Mouse (Mus musculus) hindbrain, embryonic 10.5 days (tissue): ENCODE data around the gene Zfp811. TPM values are rescaled to one million over a fixed set of nuclear protein-coding genes. Genes with fewer than 3 reads are reported as not detected.
A peak's percentile ranks its signal among the peaks of the same experiment; 100 is the strongest.

Experiments
- DNase-seq: peaks from one replicate; pipeline ENCODE4 v3.0.0-alpha.2; 2017; ENCODE audit warnings: low spot score
- H3K27ac ChIP-seq: fragments of 300-500 bp; sonication (generic); 2 replicates; pipeline ENCODE4 v1.5.1; 2016; ENCODE audit warnings: mild to moderate bottlenecking, moderate library complexity
- H3K27me3 ChIP-seq: fragments of 300-500 bp; sonication (generic); 2 replicates; pipeline ENCODE4 v1.6.1; 2016; ENCODE audit warnings: mild to moderate bottlenecking; ENCODE audit not compliant: poor library complexity, insufficient read depth, severe bottlenecking
- H3K36me3 ChIP-seq: fragments of 300-500 bp; sonication (generic); 2 replicates; pipeline ENCODE4 v1.6.1; 2016; ENCODE audit warnings: mild to moderate bottlenecking, moderate library complexity
- H3K4me1 ChIP-seq: fragments of 300-500 bp; sonication (generic); replicated peaks from 2 replicates; pipeline ENCODE4 v1.6.1; 2016; ENCODE audit warnings: mild to moderate bottlenecking
- H3K4me3 ChIP-seq: fragments of 300-500 bp; sonication (generic); 2 replicates; pipeline ENCODE4 v1.5.1; 2016; ENCODE audit warnings: mild to moderate bottlenecking, moderate library complexity
- H3K9me3 ChIP-seq: fragments of 300-500 bp; sonication (generic); 2 replicates; pipeline ENCODE4 v1.6.1; 2016; ENCODE audit warnings: mild to moderate bottlenecking, moderate library complexity
- WGBS: fragments of 180-500 bp; shearing (Covaris S2); methylation state at CpG from one replicate; pipeline ENCODE4 v1.1.7; 2016; 5-methylcytosine and 5-hydroxymethylcytosine counted together
- polyA plus RNA-seq: library from polyadenylated mRNA; unstranded; fragments of >200 nt; fragmentation: Nextera tagmentation; extraction: Ambion mirVana; gene quantifications from 2 replicates; pipeline ENCODE4 v1.2.1, GENCODE M21; 2016

Gene Zfp811
- polyA plus RNA-seq, 1 experiment from 2014 or later: 33.1 TPM

- H3K4me3 ChIP-seq: peak overlapping the region; percentile 99
- WGBS: 73% methylated on average over 8 of the region's 8 CpGs
- H3K27me3 ChIP-seq: no peaks in the 10 kb centered on the region
- peaks cover 34% of the 10 kb centered on the region for H3K36me3 ChIP-seq
- no peak for DNase-seq
- H3K27ac ChIP-seq: peak overlapping the region; percentile 95; the same call in 1 of the 2 replicates
- H3K9me3 ChIP-seq: no peaks in the 10 kb centered on the region
- peaks cover 23% of the 10 kb centered on the region for H3K4me1 ChIP-seq
These were observed 20.5 kb downstream of the Zfp811 start for GRCm38 (mm10) chr17:32789244-32789643.

- 10% methylated on average over 9 of the region's 9 CpGs for WGBS
- peak overlapping the region; percentile 99 for H3K4me3 ChIP-seq
- no peak for DNase-seq
- H3K27me3 ChIP-seq: no peaks in the 10 kb centered on the region
- H3K9me3 ChIP-seq: peaks cover 4% of the 10 kb centered on the region; the same call in 1 of the 2 replicates
- H3K36me3 ChIP-seq: peaks cover 34% of the 10 kb centered on the region
- peak overlapping the region; percentile 95 for H3K27ac ChIP-seq
- peaks cover 23% of the 10 kb centered on the region for H3K4me1 ChIP-seq
These were observed 21.2 kb downstream of the Zfp811 start for GRCm38 (mm10) chr17:32788576-32788975.

GRCm38 (mm10) chr17:32788094-32788559 lies 21.6 kb downstream of the Zfp811 start, which contains the start of gene Zfp871:
Gene Zfp871, minus strand, starts transcription at chr17:32788287.
- Histone ChIP-seq H3K27me3 (no peaks in the 10 kb centered on the region), H3K27ac (peak within 1 kb of the TSS; percentile 95), H3K36me3 (peaks cover 35% of the 10 kb centered on the region), H3K4me1 (peaks cover 23% of the 10 kb centered on the region), H3K4me3 (peak within 1 kb of the TSS; percentile 99), H3K9me3 (peaks cover 8% of the 10 kb centered on the region; the same call in 1 of the 2 replicates)
- DNase-seq: peak; percentile 86
- under 1% methylated on average over 22 of the region's 22 CpGs for WGBS

GRCm38 (mm10) chr17:32787436-32788093 lies 22.2 kb downstream of the Zfp811 start:
- peak overlapping the region; percentile 99 for H3K4me3 ChIP-seq
- H3K36me3 ChIP-seq: peaks cover 41% of the 10 kb centered on the region
- peaks cover 23% of the 10 kb centered on the region for H3K4me1 ChIP-seq
- peaks cover 8% of the 10 kb centered on the region; the same call in 1 of the 2 replicates for H3K9me3 ChIP-seq
- H3K27me3 ChIP-seq: no peaks in the 10 kb centered on the region
- no peak for DNase-seq
- WGBS: under 1% methylated on average over 31 of the region's 31 CpGs
- peak overlapping the region; percentile 95 for H3K27ac ChIP-seq

GRCm38 (mm10) chr17:32786944-32787343 lies 22.8 kb downstream of the Zfp811 start:
- Histone ChIP-seq H3K27me3 (no peaks in the 10 kb centered on the region), H3K36me3 (peaks cover 47% of the 10 kb centered on the region), H3K4me1 (peaks cover 23% of the 10 kb centered on the region), H3K9me3 (peaks cover 8% of the 10 kb centered on the region; the same call in 1 of the 2 replicates), H3K27ac (no peak overlapping the region), H3K4me3 (peak overlapping the region; percentile 99)
- 78% methylated on average over 6 of the region's 6 CpGs for WGBS
- no peak for DNase-seq

- H3K4me3 ChIP-seq: peak overlapping the region; percentile 7; the same call in 1 of the 2 replicates
- peaks cover 23% of the 10 kb centered on the region for H3K4me1 ChIP-seq
- DNase-seq: no peak
- peaks cover 8% of the 10 kb centered on the region; the same call in 1 of the 2 replicates for H3K9me3 ChIP-seq
- H3K27me3 ChIP-seq: no peaks in the 10 kb centered on the region
- WGBS: 90% methylated on average over 3 of the region's 3 CpGs
- H3K27ac ChIP-seq: no peak overlapping the region
- H3K36me3 ChIP-seq: peaks cover 59% of the 10 kb centered on the region
These were observed 24.1 kb downstream of the Zfp811 start for GRCm38 (mm10) chr17:32785656-32786055.

GRCm38 (mm10) chr17:32777564-32777963 lies 32.2 kb downstream of the Zfp811 start:
- H3K4me1 ChIP-seq: no peaks in the 10 kb centered on the region
- no peak overlapping the region for H3K4me3 ChIP-seq
- H3K9me3 ChIP-seq: no peaks in the 10 kb centered on the region
- WGBS: 97% methylated on average over 3 of the region's 3 CpGs
- no peak overlapping the region for H3K27ac ChIP-seq
- no peaks in the 10 kb centered on the region for H3K27me3 ChIP-seq
- DNase-seq: no peak
- peaks cover 99% of the 10 kb centered on the region for H3K36me3 ChIP-seq

- peaks cover 100% of the 10 kb centered on the region for H3K36me3 ChIP-seq
These were observed 38.5 kb downstream of the Zfp811 start for GRCm38 (mm10) chr17:32771213-32771612.

GRCm38 (mm10) chr17:32766422-32766821 lies 43.3 kb downstream of the Zfp811 start:
- peaks cover 45% of the 10 kb centered on the region for H3K9me3 ChIP-seq
- H3K4me1 ChIP-seq: no peaks in the 10 kb centered on the region
- WGBS: 98% methylated on average over 2 of the region's 2 CpGs
- H3K27me3 ChIP-seq: no peaks in the 10 kb centered on the region
- DNase-seq: no peak
- no peak overlapping the region for H3K27ac ChIP-seq
- H3K36me3 ChIP-seq: peaks cover 82% of the 10 kb centered on the region
- H3K4me3 ChIP-seq: no peak overlapping the region

More at GRCm38 (mm10) chr17:32771213-32771612, 38.5 kb downstream of the Zfp811 start:
- Histone ChIP-seq H3K4me3 (no peak overlapping the region), H3K27ac (no peak overlapping the region), H3K9me3 (peaks cover 20% of the 10 kb centered on the region), H3K27me3 (no peaks in the 10 kb centered on the region), H3K4me1 (no peaks in the 10 kb centered on the region)
- DNase-seq: no peak
- 95% methylated on average over 1 of the region's 1 CpGs for WGBS

GRCm38 (mm10) chr17:32757331-32757730 lies 52.4 kb downstream of the Zfp811 start:
- Histone ChIP-seq H3K36me3 (no peaks in the 10 kb centered on the region), H3K4me3 (no peak overlapping the region), H3K27ac (no peak overlapping the region), H3K9me3 (no peaks in the 10 kb centered on the region), H3K27me3 (no peaks in the 10 kb centered on the region), H3K4me1 (peaks cover 7% of the 10 kb centered on the region; the same call in 1 of the 2 replicates)
- 76% methylated on average over 5 of the region's 5 CpGs for WGBS
- no peak for DNase-seq

- 13% methylated on average over 12 of the region's 12 CpGs for WGBS
- peak; percentile 37 for DNase-seq
- H3K4me1 ChIP-seq: peaks cover 7% of the 10 kb centered on the region; the same call in 1 of the 2 replicates
- H3K36me3 ChIP-seq: no peaks in the 10 kb centered on the region
- no peaks in the 10 kb centered on the region for H3K27me3 ChIP-seq
- no peaks in the 10 kb centered on the region for H3K9me3 ChIP-seq
- 0 out of 2 replicates have a peak overlapping the region, but pooled peaks have one; percentile 12 for H3K4me3 ChIP-seq
- no peak overlapping the region for H3K27ac ChIP-seq
These were observed 56.1 kb downstream of the Zfp811 start for GRCm38 (mm10) chr17:32753634-32754033.

- WGBS: 84% methylated on average over 6 of the region's 6 CpGs
- Histone ChIP-seq H3K27ac (no peak overlapping the region), H3K4me1 (peaks cover 7% of the 10 kb centered on the region; the same call in 1 of the 2 replicates), H3K27me3 (no peaks in the 10 kb centered on the region), H3K36me3 (no peaks in the 10 kb centered on the region), H3K9me3 (no peaks in the 10 kb centered on the region), H3K4me3 (no peak overlapping the region)
- no peak for DNase-seq
These were observed 56.8 kb downstream of the Zfp811 start for GRCm38 (mm10) chr17:32752813-32753360.

- H3K27me3 ChIP-seq: no peaks in the 10 kb centered on the region
- no peak overlapping the region for H3K4me3 ChIP-seq
- no peak overlapping the region for H3K27ac ChIP-seq
- H3K9me3 ChIP-seq: no peaks in the 10 kb centered on the region
- WGBS: 43% methylated on average over 5 of the region's 5 CpGs
- no peak for DNase-seq
- H3K36me3 ChIP-seq: no peaks in the 10 kb centered on the region
- H3K4me1 ChIP-seq: peaks cover 7% of the 10 kb centered on the region; the same call in 1 of the 2 replicates
These were observed 59.1 kb downstream of the Zfp811 start for GRCm38 (mm10) chr17:32750611-32751010.
